Mouse (Mus musculus) gastrocnemius, adult 18-20 months (tissue): Measurements from ENCODE around the gene Ppfia4. TPM values are rescaled to one million over a fixed set of nuclear protein-coding genes. Genes with fewer than 3 reads are reported as not detected.

Experiments
- DNase-seq: peaks from one replicate; pipeline ENCODE4 v3.0.0; 2021; ENCODE audit warnings: low spot score
- total RNA-seq, 2 experiments: library from RNA; stranded (reverse); gene quantifications; 2 replicates each; pipeline ENCODE4 v1.2.3; 2021

Ppfia4 gene
- total RNA-seq, 2 experiments from 2014 or later: 0.21 to 0.43 TPM

- no peak for DNase-seq
These were observed 7.3 kb upstream of the Ppfia4 start for GRCm38 (mm10) chr1:134339757-134340619.

GRCm38 (mm10) chr1:134339162-134339561 is 6.4 kb upstream of the Ppfia4 start:
- no peak for DNase-seq

- no peak for DNase-seq
These were observed 4.4 kb upstream of the Ppfia4 start for GRCm38 (mm10) chr1:134336958-134337710.

GRCm38 (mm10) chr1:134335924-134336810 is 3.4 kb upstream of the Ppfia4 start:
- DNase-seq: no peak

- DNase-seq: no peak
These were observed 2.6 kb upstream of the Ppfia4 start for GRCm38 (mm10) chr1:134335211-134335923.

GRCm38 (mm10) chr1:134334111-134334827 is 1.5 kb upstream of the Ppfia4 start:
- DNase-seq: no peak

GRCm38 (mm10) chr1:134333371-134334110 is 813 bp upstream of the Ppfia4 start:
- no peak for DNase-seq

GRCm38 (mm10) chr1:134331879-134332635 is 671 bp downstream of the Ppfia4 start:
- peak; percentile 87 for DNase-seq

GRCm38 (mm10) chr1:134326841-134327346 is 5.8 kb downstream of the Ppfia4 start:
- no peak for DNase-seq

- DNase-seq: peak; percentile 68
These were observed 10.1 kb downstream of the Ppfia4 start for GRCm38 (mm10) chr1:134322591-134322990.

- no peak for DNase-seq
These were observed 11.9 kb downstream of the Ppfia4 start for GRCm38 (mm10) chr1:134320691-134321301.

GRCm38 (mm10) chr1:134318261-134318660 is 14.5 kb downstream of the Ppfia4 start:
- DNase-seq: no peak

- DNase-seq: no peak
These were observed 16.4 kb downstream of the Ppfia4 start for GRCm38 (mm10) chr1:134316361-134316760.

GRCm38 (mm10) chr1:134315181-134315580 is 17.5 kb downstream of the Ppfia4 start:
- DNase-seq: no peak

GRCm38 (mm10) chr1:134311760-134312159 is 21.0 kb downstream of the Ppfia4 start:
- no peak for DNase-seq

GRCm38 (mm10) chr1:134310729-134311128 is 22.0 kb downstream of the Ppfia4 start:
- no peak for DNase-seq

GRCm38 (mm10) chr1:134310291-134310690 is 22.4 kb downstream of the Ppfia4 start:
- DNase-seq: no peak

GRCm38 (mm10) chr1:134307409-134307808 is 25.3 kb downstream of the Ppfia4 start:
- no peak for DNase-seq
